27 mouse cellular contexts compared by ENCODE assay signal in the genomic region with DNA sequence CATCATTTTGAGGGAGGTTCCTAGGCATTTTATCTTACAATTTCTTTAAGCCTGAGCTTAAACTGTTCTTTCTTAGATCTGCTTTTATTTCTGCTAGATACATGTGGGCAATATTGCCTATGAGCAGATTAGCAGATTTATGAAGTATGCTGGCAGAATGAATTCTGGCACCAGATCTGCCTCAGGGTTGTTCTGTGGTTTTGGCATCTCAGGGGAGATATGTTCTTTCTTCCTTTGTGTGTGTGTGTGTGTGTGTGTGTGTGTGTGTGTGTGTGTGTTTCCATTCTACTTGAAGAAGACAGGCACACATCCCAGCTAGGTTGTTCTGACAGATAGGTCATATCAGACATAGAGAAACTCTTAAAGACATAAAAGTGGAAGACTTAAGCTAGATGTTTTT.
A peak's percentile ranks its signal among the peaks of the same experiment; 100 is the strongest.
DNase-seq lines count a peak whose midpoint lies in the region; TF ChIP-seq lines count a peak whose summit lies in the region.
"Had no signal": no experiment of that assay in that cellular context is flagged by ENCODE, and none has a peak within 500 bp of the region (broad histone marks: within the 10 kb centered on the region; RNA-seq: fewer than 3 reads in every experiment).

No protein-coding gene starts in this region.

- intact Hi-C loops in left cerebral cortex, postnatal 36 days (cut with DNase I): no loop called here

- no peaks in the 10 kb centered on the region for H3K79me2 ChIP-seq in MEL (ENCODE audit: control insufficient read depth, insufficient read depth, low read length, poor library complexity)

- peaks cover 0 to 7% of the 10 kb centered on the region in 2 experiments; a peak in 2 of 4 replicates for H3K4me1 ChIP-seq in MEL (ENCODE audit: control insufficient read depth in 1 of 2, insufficient read depth in 2 of 2, low read length in 2 of 2)
- H3K4me1 ChIP-seq: forebrain, embryonic 12.5 days; forebrain, embryonic 15.5 days; heart, embryonic 13.5 days had no signal

- H3K27ac ChIP-seq in MEL (ENCODE audit: control insufficient read depth, low read depth, low read length): no peak overlapping the region
- H3K27ac ChIP-seq: embryonic facial prominence, embryonic 10.5 days; embryonic facial prominence, embryonic 13.5 days; forebrain, embryonic 12.5 days; forebrain, embryonic 15.5 days; heart, adult 2 months; heart, embryonic 10.5 days; heart, embryonic 13.5 days; hindbrain, embryonic 14.5 days; hindbrain, postnatal 0 days had no signal

- DNase-seq in 3T3-L1 (ENCODE audit: low read depth, low spot score) (peak; percentile 63), MEL (ENCODE audit: low read depth, low spot score) (peak; percentile 12), adipocyte (ENCODE audit: low spot score) (peak; percentile 30)
- DNase-seq in right cerebral cortex, postnatal 25 days: no peak
- no peak for DNase-seq in left cerebral cortex, postnatal 36 days (ENCODE audit: low spot score in 2 of 2)
- no peak for DNase-seq in kidney, adult 8-10 months
- DNase-seq: adrenal gland, postnatal 14 days; cerebellum, adult 11 months; cerebellum, adult 2 months; cerebellum, adult 9-11 months; cerebellum, postnatal 25 days; embryo, embryonic 11 days; gastrocnemius, postnatal 10 days; gastrocnemius, postnatal 36 days; heart, adult 2 months; heart, postnatal 14 days; heart, postnatal 4 days; kidney, adult 11 months had no signal

- TF ChIP-seq POLR2A in MEL (IDR thresholded peaks at IDR 0.05; ENCODE audit: control insufficient read depth in 1 of 2, insufficient read depth in 1 of 2, low read depth in 1 of 2, low read length in 2 of 2, poor library complexity in 1 of 2): no peak

- no peak for TF ChIP-seq CTCF in MEL (IDR thresholded peaks at IDR 0.05 in 2 of 3, conservative IDR thresholded peaks at IDR 0.05 in 1 of 3; ENCODE audit: control insufficient read depth in 1 of 3, insufficient read depth in 1 of 3, low read depth in 2 of 3, low read length in 3 of 3, poor library complexity in 1 of 3, severe bottlenecking in 1 of 3)

- no peak for TF ChIP-seq RAD21 in MEL (IDR thresholded peaks at IDR 0.05; ENCODE audit: low read depth, low read length)

- no peak for TF ChIP-seq EP300 in MEL (IDR thresholded peaks at IDR 0.05; ENCODE audit: low read depth in 1 of 2, low read length in 2 of 2)

- H3K27me3 ChIP-seq in MEL (ENCODE audit: control insufficient read depth in 1 of 2, insufficient read depth in 2 of 2, low read length in 2 of 2): no peaks in the 10 kb centered on the region; a peak in 1 of 4 replicates
- H3K27me3 ChIP-seq: forebrain, embryonic 12.5 days; forebrain, embryonic 15.5 days had no signal

- no peak overlapping the region for H3K4me3 ChIP-seq in MEL (ENCODE audit: control insufficient read depth in 1 of 2, insufficient read depth in 1 of 2, low read depth in 2 of 2, low read length in 2 of 2)
- H3K4me3 ChIP-seq: embryonic facial prominence, embryonic 10.5 days; embryonic facial prominence, embryonic 13.5 days; erythroblast, embryonic 14.5 days; forebrain, embryonic 12.5 days; forebrain, embryonic 15.5 days; heart, adult 2 months; heart, embryonic 10.5 days; heart, embryonic 13.5 days had no signal

- H3K9me3 ChIP-seq in MEL (replicated peaks; ENCODE audit: insufficient read depth, low read length): no peaks in the 10 kb centered on the region
- H3K9me3 ChIP-seq: embryonic facial prominence, embryonic 10.5 days; embryonic facial prominence, embryonic 13.5 days; forebrain, embryonic 12.5 days; forebrain, embryonic 15.5 days; heart, embryonic 10.5 days; heart, embryonic 13.5 days had no signal

- peaks cover 0 to 10% of the 10 kb centered on the region in 2 experiments; a peak in 2 of 4 replicates for H3K36me3 ChIP-seq in MEL (ENCODE audit: control insufficient read depth in 1 of 2, insufficient read depth in 2 of 2, low read length in 2 of 2)
- H3K36me3 ChIP-seq: embryonic facial prominence, embryonic 10.5 days; embryonic facial prominence, embryonic 13.5 days; forebrain, embryonic 12.5 days; forebrain, embryonic 15.5 days; heart, embryonic 10.5 days; heart, embryonic 13.5 days had no signal

- no peak overlapping the region for H3K9ac ChIP-seq in MEL (ENCODE audit: control insufficient read depth, low read depth, low read length, poor library complexity, severe bottlenecking)
- H3K9ac ChIP-seq: embryonic facial prominence, embryonic 13.5 days; forebrain, embryonic 12.5 days; forebrain, embryonic 15.5 days; heart, embryonic 13.5 days; hindbrain, embryonic 14.5 days had no signal

TF ChIP-seq in MEL, 35 proteins besides CTCF, POLR2A, EP300 and RAD21:
- no peak for TF ChIP-seq TBP (IDR thresholded peaks at IDR 0.05; ENCODE audit: low read depth, low read length)
- TF ChIP-seq POLR2AphosphoS2 (IDR thresholded peaks at IDR 0.05; ENCODE audit: low read length): no peak
- no peak for TF ChIP-seq BHLHE40 (IDR thresholded peaks at IDR 0.05; ENCODE audit: borderline replicate concordance, low read depth, low read length)
- no peak for TF ChIP-seq MYB (IDR thresholded peaks at IDR 0.05; ENCODE audit: low read depth, low read length)
- TF ChIP-seq TAL1 (IDR thresholded peaks at IDR 0.05; ENCODE audit: low read length): no peak
- TF ChIP-seq GATA1 (IDR thresholded peaks at IDR 0.05; ENCODE audit: low read depth, low read length): no peak
- no peak for TF ChIP-seq CHD2 (IDR thresholded peaks at IDR 0.05; ENCODE audit: low read length)
- no peak for TF ChIP-seq USF2 (IDR thresholded peaks at IDR 0.05; ENCODE audit: borderline replicate concordance in 1 of 2, insufficient read depth in 1 of 2, low read depth in 1 of 2, low read length in 2 of 2)
- TF ChIP-seq MAFK (IDR thresholded peaks at IDR 0.05; ENCODE audit: borderline replicate concordance, low read depth, low read length): no peak
- TF ChIP-seq ZNF384 (IDR thresholded peaks at IDR 0.05; ENCODE audit: low read depth, low read length): no peak
- no peak for TF ChIP-seq MEF2A (IDR thresholded peaks at IDR 0.05; ENCODE audit: extremely low read depth, insufficient replicate concordance, low read depth, low read length, poor library complexity, severe bottlenecking)
- no peak for TF ChIP-seq MAZ (IDR thresholded peaks at IDR 0.05; ENCODE audit: low read depth, low read length)
- TF ChIP-seq NELFE (IDR thresholded peaks at IDR 0.05; ENCODE audit: low read depth, low read length): no peak
- TF ChIP-seq GABPA (IDR thresholded peaks at IDR 0.05; ENCODE audit: low read depth, low read length): no peak
- TF ChIP-seq RCOR1 (IDR thresholded peaks at IDR 0.05; ENCODE audit: low read depth, low read length): no peak
- no peak for TF ChIP-seq UBTF (IDR thresholded peaks at IDR 0.05; ENCODE audit: borderline replicate concordance, insufficient read depth, low read depth, low read length)
TF ChIP-seq in MEL: peak in this region for 0.

Comparison
In these comparisons a context has a peak if more than half of its experiments do, and no peak if none do; other contexts are left out.
1. DNase-seq: peak in 3T3-L1 (single experiment), MEL (single experiment) and adipocyte (single experiment); none in right cerebral cortex, postnatal 25 days (single experiment), left cerebral cortex, postnatal 36 days (0 of 2) and kidney, adult 8-10 months (0 of 2).